Mouse (Mus musculus): Measurements from ENCODE around the gene Olfr123.

Gene Olfr123

DNA sequence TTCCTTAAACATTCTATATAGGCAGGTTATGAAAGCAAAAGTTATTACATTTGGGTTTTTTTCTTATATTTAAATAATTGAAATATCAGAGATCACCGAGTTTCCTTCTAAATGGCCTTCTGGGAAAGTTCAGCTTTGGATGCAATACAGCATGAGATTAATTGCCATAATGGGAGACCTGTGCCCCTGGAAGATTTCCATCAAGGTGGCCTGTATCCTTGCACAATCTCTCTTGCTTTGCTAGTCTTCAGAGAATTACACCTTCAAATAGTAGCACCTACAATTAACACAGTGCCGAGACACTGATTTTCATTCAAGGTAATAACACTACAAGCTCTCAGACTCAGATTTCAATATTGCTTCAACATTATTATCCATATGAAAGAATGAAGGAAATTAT is at the start of gene Olfr123:
Olfr123 (plus strand) TSS at position 301 of the 400 bp plus-strand sequence.
- DNase-seq = no peak

DNA sequence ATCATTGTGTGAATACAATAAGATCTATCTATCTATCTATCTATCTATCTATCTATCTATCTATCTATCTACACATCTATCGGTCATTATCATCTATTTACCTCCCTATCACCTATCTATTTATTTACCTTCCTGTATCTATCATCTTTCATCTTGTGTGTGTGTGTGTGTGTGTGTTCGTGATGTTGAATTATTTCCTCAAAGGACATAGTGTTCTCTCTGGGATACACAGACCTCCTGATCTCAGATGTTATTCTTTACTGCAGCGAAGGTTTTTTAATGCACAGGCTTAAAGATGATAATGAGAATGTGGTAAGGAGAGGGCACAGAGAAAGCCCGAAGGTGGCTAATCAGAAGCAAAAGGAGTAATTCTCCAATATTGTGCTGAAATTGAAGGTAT is 25.0 kb upstream of the Olfr123 start, which contains the start of gene Olfr122:
Olfr122 (plus strand) TSS at position 301 of the 400 bp plus-strand sequence.
- DNase-seq = no peak

DNA sequence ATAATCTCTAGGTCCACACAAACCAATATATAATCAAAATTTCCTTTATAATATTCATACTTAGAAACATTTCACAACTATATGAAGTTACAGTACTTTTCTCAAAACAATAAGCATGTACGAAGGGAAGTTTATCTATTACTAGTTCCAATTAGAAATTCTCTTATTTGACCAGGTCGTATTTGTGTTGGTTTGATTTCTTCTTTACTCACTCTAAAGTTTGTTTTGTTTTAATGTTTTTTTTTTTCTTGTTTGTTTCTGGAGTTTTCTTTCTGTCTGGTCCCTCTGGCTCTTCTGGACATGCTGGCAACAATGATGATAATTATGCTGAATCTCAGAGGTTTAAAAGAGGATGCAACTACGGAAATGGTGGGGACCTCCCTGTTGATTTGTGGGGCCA is 6.3 kb downstream of the Olfr123 start, which contains the start of gene Olfr124:
Olfr124 (plus strand) TSS at position 301 of the 400 bp plus-strand sequence.
- DNase-seq = no peak

DNA sequence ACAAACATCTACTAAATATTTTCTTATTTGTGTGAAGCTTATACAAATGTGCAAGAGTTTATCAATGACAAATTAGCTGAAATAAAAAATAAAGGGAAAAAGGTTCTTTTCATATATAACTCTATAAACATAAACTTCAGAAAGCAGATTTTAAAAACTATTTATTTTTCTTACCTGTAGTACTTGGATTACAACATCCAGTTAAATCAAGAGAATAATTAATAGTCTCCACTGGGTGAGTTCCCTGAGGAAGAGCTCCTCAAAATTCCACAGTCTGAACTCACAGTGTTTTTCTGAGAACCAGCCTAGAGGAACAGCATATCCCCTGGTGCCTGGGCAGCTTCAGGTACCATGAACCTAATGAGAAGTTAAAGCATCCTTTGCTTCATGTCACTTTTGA is 39.3 kb downstream of the Olfr123 start, which contains the start of gene Olfr125:
Olfr125 (plus strand) TSS at position 301 of the 400 bp plus-strand sequence.
- no peak for DNase-seq

DNA sequence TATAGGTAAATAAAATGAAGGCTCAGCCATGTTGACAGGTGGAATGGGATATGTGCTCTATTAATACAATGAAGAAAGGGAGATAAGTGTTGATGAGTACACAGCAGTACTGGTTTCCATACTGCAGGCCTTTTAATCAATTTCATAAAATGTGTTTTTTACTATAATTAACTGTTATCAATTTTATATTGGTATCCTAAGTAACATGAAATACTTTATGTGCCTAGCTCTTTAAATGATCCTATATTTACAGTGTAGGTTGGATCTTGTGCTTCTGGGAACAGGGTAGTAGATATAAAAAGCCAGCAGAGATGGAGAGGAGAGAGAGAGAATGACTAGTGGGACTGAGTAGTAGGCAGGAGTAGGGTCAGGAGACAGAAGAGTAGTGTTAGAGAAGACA is 53.9 kb downstream of the Olfr123 start, which contains the start of gene Olfr126:
Olfr126 (plus strand) TSS at position 301 of the 400 bp plus-strand sequence.
- no peak for DNase-seq

Data from liver (tissue).